Mouse (Mus musculus) retina, embryonic 14.5 days (tissue): ENCODE measurements at regions not wholly inside any gene's neighbourhood (a gene's known extent, or its start where the extent isn't known, plus 50 kb on each side); places are given as distances from the start of the nearest gene placed in this dataset.

Source experiments
- DNase-seq: peaks from one replicate; pipeline ENCODE4 v3.0.0-alpha.2; 2015; ENCODE audit warnings: low spot score

- peak; percentile 34 for DNase-seq
Measured at GRCm38 (mm10) chr3:52443856-52444255, 175.7 kb downstream of the Foxo1 start.

DNA sequence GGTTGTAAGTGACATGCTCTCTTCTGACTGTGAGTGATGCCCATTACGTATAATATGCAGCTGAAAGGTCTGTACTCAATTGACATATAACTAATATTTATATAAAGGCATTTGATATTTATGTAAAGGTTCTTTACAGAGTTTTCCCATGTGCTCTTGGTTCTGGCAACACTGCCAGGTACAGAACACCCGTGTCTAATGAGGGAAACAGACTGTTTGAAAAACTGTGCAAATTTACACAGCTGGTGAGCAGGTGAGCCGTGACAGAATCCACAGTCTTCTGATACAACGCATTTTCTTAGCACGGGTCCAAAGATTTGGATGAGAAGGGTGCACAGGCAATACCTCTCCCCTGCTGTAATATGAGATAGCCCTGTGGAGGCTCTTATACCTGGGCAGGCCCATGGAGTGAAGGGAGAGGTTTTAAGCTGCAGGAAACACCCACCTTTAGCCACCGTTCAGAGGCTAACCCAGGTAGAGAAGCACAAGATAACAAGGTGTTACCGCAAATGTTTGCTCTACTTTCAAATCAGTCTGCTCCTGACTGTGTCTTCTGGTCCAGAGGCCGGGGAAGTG lies 161.0 kb downstream of the Foxo1 start:
- no peak for DNase-seq

GRCm38 (mm10) chr3:52422826-52423225 lies 154.7 kb downstream of the Foxo1 start:
- no peak for DNase-seq

DNA sequence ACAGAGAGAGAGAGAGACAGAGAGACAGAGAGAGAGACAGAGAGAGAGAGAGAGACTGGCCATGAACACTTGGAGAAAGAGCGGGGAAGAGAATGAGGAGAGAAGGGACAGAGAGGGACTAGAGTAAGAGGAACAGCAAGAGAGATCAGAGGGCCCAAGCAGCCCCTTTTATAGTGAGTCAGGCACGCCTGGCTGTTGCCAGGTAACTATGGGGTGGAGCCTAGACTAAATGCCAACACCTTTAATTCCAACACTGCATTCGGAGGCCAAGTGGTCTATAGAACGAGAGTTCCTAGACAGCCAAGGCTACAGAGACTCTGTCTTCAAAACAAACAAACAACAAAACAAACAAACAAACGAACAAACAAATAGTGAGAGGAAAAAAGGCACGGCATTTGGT lies 148.1 kb downstream of the Foxo1 start:
- no peak for DNase-seq

- DNase-seq: no peak
Measured at GRCm38 (mm10) chr3:52415361-52415760, 147.2 kb downstream of the Foxo1 start.

DNA sequence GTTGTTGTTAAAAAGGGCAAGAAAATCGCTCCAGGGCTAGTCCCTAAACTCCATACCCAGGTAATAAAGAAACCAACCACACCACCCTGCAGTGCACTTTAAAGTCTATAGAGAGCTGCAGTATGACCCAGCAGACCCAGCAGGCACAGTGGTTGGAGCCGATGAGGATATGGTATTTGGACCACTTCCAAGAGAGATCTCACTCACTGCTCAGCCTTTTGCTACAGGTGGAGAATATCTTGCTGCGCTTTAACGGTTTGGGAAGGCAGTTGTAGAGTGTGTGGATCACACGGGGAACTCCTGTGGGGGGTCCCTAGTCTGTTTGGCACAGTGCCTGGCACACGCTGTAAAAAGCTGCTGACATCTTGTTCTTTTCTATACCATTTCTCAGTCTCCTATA lies 145.9 kb downstream of the Foxo1 start:
- no peak for DNase-seq

DNA sequence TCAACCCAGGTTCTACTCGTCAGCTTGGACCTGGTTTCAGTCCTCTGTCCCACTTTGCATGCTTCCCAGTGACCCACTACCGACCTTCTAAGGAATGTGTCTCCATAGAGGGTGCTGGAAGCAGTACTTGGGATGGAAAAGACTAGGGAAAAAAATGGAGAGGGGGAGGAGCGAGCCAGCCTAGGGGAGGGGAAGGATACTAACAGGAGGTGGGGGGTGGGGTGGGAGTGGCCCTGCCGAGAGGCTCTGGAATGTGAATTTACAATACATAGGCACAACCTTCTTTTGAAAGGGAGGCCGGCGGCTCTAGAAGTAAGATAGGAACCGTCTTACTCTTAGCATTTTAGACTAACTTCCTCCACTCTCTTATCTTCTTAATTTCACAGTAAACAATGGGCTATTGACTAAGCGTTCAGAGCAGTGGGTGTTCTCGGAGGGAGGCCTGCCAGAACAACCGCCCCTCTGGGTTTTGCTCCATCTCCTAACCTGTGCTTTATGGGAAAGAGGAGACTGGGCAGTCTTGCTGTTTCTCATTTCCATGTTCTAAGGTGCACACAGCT lies 145.1 kb downstream of the Foxo1 start:
- peak; percentile 39 for DNase-seq

DNA sequence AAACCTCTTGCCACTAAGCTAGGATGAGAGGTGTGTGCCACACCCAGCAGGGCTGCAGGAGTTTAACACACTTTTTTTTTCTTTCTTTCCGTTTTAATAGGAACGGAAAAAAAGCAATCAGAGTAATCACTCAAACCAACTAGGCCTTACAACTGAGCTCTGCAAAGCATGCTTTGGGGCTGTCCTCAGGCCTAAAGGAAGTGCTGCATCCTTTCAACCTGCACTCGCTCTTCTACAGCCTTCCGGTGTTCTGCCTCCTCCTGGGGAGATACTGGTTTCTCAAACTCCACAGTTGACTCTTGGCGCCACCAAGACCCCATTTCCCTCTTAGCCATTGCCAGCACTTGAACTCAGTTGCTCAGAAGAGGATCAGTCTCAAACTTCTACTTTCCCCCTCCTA lies 143.2 kb downstream of the Foxo1 start:
- no peak for DNase-seq

DNA sequence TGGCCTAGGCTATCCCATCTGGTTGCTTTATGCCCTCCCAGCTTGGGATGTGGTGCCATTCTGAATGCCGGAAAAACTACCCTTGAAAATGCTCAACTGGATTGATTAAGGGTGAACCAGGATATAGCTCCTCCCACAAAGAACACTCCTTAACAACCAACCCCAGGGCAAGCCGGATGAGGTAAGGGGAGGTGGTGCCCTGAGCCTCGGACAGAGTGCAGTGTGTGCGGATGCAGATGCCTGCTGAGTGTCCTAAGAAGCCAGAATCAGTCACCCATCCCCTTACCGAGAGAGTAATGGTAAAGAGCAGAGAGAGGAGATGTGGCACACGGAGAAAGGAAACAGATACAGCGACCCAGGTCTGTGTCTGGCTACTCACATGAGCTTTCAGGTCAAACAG lies 141.3 kb downstream of the Foxo1 start:
- no peak for DNase-seq

DNA sequence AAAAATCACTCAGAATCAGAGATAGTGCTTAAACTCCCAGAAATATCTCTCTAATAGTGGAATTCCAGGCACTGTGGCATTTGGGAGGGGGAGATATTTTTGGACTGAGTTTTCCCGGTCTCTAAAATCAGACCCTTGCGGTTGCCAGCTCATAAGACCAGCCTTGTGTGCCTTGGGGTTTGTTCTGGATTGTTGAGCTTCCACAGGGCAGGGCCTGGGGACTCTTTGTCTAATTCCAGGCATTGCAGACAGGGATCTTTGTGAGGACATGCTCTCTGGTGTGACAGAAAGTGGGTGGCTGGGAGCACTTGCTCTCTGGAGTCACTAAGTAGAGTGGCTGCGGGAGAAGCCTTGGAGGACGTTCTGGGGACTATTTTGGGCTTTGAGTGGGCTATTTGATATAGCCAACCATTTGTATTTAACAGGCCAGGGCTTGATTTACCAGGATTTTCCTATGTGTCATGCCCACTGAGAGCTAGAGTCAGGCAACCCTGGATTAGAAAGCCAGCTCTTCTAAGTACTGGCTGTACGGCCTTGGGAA lies 138.7 kb downstream of the Foxo1 start:
- no peak for DNase-seq

- no peak for DNase-seq
Measured at GRCm38 (mm10) chr3:52404636-52405035, 136.5 kb downstream of the Foxo1 start.

DNA sequence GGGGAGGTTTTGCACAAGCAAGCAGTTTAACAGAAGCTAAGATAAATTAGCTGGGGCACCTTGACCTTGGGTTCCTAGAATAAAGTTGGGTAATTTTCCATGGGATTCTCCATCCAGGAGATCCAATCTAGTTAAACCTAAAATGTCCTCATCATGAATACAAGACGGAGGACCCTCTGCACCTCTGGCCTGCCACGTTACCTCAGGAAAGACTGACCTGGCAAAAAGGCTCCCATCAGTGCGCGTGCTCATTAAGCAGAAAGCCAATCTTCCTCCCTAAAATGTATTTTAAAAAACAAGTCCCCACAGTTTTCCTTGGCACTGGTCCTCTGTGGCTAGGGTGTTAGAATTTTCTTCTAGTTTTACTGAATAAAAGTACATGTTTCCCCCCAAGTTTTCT lies 134.9 kb downstream of the Foxo1 start:
- no peak for DNase-seq
